Mouse (Mus musculus): Measurements from ENCODE around the gene Shank1. TPM values are rescaled to one million over a fixed set of nuclear protein-coding genes. Genes with fewer than 3 reads are reported as not detected.

Gene Shank1
- total RNA-seq, 1 experiment from 2014 or later = not detected

DNA sequence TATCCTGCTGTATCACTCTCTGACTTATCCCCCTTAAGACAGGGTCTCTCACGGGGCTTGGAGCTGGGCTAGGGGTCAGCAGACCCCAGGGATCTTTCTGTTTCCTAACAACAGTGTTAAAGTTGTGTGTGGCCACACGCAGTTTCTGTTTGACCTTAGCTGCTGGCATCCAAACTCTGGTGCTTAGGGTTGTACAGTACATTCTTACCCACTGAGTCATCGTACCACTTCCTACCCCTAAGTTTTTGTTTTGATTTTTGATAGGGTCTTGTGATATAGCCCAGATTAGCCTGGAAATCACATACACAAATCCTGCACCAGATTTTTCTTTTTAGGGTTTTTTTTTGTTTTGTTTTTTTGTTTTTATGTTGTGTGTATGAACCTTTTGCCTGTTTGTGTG lies 22.3 kb downstream of the Shank1 start:
- ATAC-seq (replicated peaks in 1 of 2; ENCODE audit: insufficient read depth in 1 of 2, low FRiP score in 2 of 2, low TSS enrichment in 1 of 2, low read depth in 1 of 2, poor library complexity in 2 of 2, severe bottlenecking in 2 of 2) = no peak

DNA sequence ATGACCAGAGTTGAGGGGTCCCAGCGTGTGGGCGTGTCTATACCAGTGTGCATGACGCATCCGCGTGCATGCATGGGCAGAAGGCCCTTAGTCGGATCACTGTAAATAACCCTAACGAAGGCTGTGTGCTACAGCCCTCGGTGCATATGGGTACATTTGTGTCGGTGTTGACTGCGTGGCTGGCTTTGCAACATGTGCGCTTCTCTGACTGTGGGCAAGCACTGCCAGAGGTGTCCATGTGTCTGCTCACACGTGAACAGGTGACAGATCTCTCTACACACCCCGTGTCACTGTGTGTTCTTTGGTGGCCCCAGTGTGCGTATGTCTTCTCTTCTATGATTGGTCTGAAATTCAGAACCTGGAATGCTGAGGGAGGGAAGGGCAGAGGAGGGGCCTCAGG lies 24.1 kb downstream of the Shank1 start:
- no peak for ATAC-seq (replicated peaks in 1 of 2; ENCODE audit: insufficient read depth in 1 of 2, low FRiP score in 2 of 2, low TSS enrichment in 1 of 2, low read depth in 1 of 2, poor library complexity in 2 of 2, severe bottlenecking in 2 of 2)

DNA sequence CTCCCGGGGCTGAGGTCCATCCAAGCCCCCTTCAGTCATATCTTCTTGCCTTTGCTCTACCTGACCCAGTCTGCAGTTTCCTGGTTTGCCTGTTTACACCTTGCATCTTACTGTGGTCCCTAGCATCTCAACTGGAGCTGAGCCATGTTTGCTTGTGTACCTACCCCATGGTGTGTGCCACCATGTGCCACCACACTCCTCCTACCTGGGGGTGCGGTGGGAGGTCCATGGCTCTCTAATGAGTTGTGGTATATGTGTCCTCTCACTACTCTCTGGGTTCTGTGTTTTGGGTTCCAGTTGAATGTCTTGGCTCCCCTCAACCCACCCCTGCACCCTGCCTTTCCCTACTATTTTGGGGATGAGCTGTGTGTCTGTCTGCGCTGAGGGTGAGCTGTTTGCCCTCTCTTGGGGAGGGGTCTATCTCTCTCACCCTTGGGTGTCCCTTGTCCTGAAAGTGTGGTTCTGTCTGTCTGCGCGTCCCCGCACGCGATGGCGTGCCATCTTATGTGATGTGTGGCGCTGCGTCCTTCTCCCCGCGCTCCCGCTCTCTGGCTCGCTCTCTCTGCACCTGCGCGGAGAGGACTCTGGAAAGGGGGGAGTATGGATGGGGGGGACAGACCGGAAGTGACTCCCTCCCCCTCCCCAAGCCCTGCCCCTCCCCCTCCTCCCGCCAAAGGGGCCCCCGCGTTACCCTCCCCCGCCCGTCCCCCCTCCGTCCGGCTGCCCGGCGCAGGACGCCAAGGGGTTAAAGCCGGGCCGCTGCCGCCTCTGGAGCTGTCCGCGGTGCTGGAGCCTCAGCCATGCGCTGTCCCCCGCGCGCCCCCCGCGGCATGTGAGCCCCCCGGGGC lies 25.2 kb downstream of the Shank1 start:
- ATAC-seq (replicated peaks in 1 of 2; ENCODE audit: insufficient read depth in 1 of 2, low FRiP score in 2 of 2, low TSS enrichment in 1 of 2, low read depth in 1 of 2, poor library complexity in 2 of 2, severe bottlenecking in 2 of 2) = no peak

DNA sequence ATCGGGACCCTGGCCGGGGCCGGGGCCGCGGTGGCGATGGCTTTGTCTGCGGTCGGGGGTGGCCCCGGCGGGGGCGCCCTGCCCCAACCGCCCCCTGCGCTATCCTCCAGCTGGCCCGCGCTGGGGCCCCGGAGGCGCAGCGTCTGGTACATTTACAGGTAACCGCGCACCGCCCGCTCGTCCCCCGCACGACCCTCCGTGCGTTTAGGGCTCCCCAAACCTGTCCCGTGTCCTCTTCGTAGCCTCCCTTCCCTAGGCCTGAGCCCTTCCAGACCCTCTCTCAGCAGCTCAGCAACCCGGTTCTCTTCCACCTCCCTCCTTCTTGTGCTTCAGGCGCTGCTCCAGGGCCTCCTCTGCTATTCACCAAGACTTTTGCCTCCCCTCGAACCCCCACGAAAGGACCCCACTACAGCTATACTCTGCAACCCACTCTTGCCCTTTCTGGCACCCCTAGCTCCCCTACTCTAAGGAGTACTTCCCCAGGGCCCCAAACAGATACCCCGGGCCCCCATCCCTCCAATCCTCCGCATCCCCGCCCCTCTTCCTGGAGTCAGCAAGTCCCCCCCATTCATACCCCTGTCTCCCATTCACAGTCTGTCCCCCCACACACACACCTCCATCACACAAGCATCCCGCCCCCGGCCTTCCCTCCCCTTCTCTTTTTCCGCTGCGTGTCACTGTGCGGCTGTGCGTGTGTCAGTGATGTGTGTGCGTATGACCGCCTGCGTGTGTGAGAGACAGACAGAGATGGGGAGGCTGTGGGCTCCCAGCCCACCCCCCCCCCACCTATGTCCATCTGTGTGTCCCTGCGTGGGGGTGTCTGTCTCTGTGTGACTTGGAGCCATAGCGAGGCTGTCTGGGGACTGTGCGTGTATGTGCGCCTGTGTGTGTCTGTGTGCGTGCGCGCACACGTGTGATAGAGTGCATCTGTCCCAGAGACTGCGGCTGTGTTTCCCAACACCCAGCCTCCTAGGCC lies 26.3 kb downstream of the Shank1 start:
- ATAC-seq (replicated peaks in 1 of 2; ENCODE audit: insufficient read depth in 1 of 2, low FRiP score in 2 of 2, low TSS enrichment in 1 of 2, low read depth in 1 of 2, poor library complexity in 2 of 2, severe bottlenecking in 2 of 2) = no peak

DNA sequence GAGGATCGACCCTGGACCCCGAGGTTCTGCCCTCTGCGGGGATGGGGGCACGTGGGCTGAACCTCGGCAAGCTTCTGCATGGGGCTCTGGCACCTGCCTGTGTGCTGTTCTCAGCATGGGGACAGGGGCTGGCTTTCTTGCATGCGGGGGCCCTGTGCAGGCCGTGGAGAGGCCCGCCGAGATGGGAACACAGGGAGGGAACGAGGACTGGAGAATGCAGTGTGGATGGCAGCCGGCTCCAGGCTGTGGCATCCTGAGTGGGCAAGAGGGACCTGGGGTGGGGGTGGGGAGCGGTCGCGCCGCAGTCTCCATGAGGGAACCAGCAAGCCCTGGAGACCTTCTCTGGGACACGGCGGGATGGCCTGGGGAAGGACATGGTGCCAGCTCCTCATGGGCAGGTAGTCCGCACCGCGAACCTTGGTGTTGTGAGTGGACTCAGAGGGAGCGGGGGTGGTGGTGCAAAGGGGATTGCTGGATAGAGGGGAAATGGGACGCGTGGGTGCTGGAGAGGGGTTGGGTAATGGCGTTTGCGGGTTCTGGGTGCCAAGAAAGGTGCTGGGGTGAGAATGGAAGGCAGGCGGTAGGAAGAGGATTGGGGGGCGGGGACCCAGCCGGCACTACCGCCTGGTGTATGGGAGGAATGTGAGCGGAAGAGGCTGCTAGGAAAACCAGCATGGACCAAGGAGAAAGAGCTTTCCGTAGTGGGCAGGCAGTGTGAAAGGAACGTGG lies 27.2 kb downstream of the Shank1 start:
- no peak for ATAC-seq (replicated peaks in 1 of 2; ENCODE audit: insufficient read depth in 1 of 2, low FRiP score in 2 of 2, low TSS enrichment in 1 of 2, low read depth in 1 of 2, poor library complexity in 2 of 2, severe bottlenecking in 2 of 2)

DNA sequence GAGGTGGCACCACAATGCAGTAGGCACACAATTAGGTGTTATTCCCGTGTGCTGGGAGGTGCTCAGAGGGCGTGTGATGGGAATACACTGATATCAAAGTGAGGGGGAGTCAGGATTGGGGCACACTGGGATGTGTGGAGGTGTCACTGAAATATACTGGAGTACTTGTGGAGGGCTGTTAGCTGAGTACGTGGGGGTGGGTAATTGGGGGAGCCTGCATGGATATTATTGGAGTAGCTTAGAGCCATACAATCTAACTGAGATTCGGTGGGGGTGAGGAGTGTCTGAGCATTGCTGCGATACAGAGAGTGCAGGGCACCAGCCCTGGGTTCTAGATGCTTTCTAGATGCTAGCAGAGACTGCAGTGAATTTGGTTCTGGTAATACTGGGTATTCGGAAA lies 30.2 kb downstream of the Shank1 start:
- no peak for ATAC-seq (replicated peaks in 1 of 2; ENCODE audit: insufficient read depth in 1 of 2, low FRiP score in 2 of 2, low TSS enrichment in 1 of 2, low read depth in 1 of 2, poor library complexity in 2 of 2, severe bottlenecking in 2 of 2)

DNA sequence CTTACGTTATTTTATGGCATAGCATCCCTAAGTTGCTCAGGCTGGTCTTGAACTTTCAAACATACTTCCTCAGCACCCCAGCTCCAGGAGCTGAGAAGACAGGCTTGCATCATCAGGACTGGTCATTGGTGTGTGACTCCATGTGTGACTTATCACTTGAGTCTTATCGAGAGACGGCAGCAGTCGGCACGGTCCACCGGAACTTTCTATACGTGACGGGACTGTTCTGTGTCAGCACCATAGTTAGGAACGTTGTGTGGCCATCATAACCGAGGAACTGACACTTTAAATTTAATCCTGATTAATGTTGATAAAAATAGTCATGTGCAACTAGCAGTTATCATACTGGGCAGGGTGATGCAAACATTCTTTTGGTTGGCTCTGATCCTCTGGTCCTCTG lies 31.1 kb downstream of the Shank1 start:
- no peak for ATAC-seq (replicated peaks in 1 of 2; ENCODE audit: insufficient read depth in 1 of 2, low FRiP score in 2 of 2, low TSS enrichment in 1 of 2, low read depth in 1 of 2, poor library complexity in 2 of 2, severe bottlenecking in 2 of 2)

DNA sequence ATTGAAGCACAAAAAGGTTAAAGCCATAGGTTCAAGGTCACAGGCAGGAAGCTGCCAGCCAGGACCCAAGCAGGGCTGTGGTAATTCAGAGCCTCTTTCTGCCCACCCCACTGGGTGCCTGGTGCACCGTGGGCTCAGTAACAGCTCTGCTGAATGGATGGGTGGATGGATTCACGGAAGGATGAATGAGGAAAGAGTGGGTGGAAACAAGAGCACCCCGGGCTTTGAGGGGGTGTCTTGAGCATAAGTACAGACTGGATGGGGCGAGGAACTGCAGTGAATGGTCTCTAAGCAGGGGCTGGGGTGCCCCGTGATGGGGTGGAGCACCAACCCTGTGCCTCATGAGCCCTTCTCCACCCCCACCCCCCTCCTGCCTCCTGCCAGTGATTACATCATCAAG lies 31.7 kb downstream of the Shank1 start:
- ATAC-seq (replicated peaks in 1 of 2; ENCODE audit: insufficient read depth in 1 of 2, low FRiP score in 2 of 2, low TSS enrichment in 1 of 2, low read depth in 1 of 2, poor library complexity in 2 of 2, severe bottlenecking in 2 of 2) = no peak

DNA sequence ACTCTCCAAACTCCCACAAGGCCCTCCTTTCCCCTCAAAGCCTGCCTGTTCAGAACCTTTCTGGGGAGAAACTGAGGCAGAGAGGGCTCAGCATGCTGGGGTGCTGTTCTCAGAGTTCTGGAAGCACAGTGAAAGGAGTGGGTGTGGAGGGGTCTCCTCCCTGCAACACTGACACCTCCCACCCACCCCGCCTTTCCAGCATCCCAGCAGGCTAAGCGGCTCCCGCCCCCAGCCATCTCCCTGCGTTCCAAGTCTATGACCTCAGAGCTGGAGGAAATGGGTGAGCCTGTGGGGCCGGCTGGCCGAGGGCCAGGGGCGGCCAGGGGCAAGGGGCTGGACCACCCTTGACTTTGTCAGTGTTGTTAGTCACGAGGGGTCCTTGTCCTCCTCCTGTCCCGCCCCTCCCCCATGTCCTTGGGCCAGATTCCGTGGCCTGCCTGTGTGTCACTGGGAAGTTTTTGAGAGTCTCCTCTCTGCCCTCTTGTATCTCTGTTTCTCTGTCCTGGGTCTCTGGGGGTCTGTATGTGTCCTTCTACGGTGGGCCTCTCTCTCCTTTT lies 33.5 kb downstream of the Shank1 start:
- ATAC-seq (replicated peaks in 1 of 2; ENCODE audit: insufficient read depth in 1 of 2, low FRiP score in 2 of 2, low TSS enrichment in 1 of 2, low read depth in 1 of 2, poor library complexity in 2 of 2, severe bottlenecking in 2 of 2) = no peak

DNA sequence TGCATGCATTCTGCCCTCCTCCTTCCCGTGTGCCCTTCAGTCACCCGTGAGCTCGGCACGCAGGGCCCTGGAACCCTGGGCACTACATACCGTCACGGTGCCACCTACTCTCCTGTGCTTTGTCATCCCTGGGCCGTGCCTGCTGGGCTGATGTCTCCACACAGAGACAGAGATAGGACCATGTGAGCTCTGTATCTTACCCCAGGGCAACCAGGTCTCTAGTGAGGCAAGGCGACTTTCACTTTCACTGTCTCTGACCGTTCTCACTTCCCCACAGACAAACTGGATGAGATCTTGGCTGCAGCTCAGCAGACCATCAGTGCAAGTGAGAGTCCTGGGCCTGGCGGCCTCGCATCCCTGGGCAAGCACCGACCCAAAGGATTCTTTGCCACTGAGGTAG lies 34.6 kb downstream of the Shank1 start:
- ATAC-seq (replicated peaks in 1 of 2; ENCODE audit: insufficient read depth in 1 of 2, low FRiP score in 2 of 2, low TSS enrichment in 1 of 2, low read depth in 1 of 2, poor library complexity in 2 of 2, severe bottlenecking in 2 of 2) = peak; percentile 53 to 66

DNA sequence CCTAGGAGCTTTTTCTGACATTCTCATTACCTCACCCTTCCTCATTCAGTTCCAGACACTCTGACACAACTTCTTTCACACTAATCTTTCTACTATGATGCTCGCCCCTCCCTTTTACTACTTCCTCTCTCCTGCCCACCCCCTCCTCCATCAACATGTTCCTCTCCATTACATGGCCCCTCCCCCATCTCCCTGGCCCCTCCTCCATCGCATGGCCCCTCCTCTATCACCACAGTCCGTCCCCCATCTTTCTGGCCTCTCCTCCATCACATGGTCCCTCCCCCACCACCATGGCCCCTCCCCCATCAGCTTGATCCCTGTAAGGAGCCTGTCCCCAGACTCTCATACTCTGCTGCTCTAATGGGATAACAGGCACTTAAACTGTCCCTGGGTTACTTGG lies 39.0 kb downstream of the Shank1 start:
- no peak for ATAC-seq (replicated peaks in 1 of 2; ENCODE audit: insufficient read depth in 1 of 2, low FRiP score in 2 of 2, low TSS enrichment in 1 of 2, low read depth in 1 of 2, poor library complexity in 2 of 2, severe bottlenecking in 2 of 2)

DNA sequence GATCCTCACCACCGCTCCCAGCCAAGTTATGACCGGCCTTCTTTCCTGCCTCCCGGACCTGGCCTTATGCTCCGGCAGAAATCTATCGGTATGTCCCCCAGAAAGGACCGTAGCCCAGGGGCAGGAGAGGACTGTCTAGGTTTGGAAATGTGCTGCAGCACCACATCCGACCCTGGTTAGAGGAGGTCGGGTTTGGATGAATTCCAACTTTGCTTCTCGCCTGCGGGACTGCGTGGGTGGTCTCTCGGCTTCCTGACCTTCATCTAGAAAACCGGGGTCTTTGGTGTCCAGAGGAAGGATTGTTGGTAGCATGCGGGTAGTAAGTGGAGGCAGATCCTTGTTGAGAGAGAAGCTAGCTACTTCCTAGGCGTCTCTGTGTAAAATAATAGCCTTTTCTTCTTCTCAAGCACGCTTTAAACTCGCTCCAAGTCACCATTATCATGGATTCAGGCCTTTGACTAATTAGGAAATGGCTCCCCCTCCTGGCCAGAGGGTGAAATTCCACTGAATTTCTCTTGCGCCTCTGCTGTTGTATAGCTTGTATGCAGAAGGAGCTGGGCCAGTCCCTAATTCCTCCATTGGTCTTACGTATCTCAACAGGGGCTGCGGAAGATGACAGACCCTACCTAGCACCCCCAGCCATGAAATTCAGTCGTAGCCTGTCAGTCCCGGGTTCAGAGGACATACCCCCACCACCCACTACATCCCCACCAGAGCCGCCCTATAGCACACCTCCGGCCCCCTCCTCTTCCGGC lies 41.1 kb downstream of the Shank1 start:
- peak; percentile 75 to 77 for ATAC-seq (replicated peaks in 1 of 2; ENCODE audit: insufficient read depth in 1 of 2, low FRiP score in 2 of 2, low TSS enrichment in 1 of 2, low read depth in 1 of 2, poor library complexity in 2 of 2, severe bottlenecking in 2 of 2)

DNA sequence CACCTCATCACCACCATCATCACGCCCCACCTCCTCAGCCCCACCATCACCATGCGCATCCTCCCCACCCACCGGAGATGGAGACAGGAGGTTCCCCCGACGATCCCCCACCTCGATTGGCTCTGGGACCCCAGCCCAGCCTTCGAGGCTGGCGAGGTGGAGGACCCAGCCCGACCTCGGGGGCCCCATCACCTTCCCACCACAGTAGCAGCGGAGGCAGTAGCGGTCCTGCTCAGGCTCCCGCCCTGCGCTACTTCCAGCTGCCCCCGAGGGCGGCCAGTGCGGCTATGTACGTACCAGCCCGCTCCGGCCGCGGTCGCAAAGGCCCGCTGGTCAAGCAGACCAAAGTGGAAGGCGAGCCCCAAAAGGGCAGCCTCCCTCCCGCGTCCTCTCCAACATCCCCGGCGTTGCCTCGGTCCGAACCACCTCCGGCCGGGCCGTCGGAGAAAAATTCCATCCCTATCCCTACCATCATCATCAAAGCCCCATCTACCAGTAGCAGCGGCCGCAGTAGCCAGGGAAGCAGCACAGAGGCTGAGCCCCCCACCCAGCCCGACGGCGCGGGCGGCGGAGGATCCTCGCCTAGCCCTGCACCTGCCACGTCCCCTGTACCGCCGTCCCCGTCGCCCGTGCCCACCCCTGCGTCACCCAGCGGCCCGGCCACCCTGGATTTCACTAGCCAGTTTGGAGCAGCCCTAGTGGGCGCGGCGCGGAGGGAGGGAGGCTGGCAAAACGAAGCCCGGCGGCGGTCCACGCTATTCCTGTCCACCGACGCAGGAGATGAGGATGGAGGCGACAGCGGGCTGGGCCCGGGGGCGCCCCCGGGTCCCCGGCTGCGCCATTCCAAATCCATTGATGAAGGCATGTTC lies 42.1 kb downstream of the Shank1 start:
- ATAC-seq (replicated peaks in 1 of 2; ENCODE audit: insufficient read depth in 1 of 2, low FRiP score in 2 of 2, low TSS enrichment in 1 of 2, low read depth in 1 of 2, poor library complexity in 2 of 2, severe bottlenecking in 2 of 2) = no peak

DNA sequence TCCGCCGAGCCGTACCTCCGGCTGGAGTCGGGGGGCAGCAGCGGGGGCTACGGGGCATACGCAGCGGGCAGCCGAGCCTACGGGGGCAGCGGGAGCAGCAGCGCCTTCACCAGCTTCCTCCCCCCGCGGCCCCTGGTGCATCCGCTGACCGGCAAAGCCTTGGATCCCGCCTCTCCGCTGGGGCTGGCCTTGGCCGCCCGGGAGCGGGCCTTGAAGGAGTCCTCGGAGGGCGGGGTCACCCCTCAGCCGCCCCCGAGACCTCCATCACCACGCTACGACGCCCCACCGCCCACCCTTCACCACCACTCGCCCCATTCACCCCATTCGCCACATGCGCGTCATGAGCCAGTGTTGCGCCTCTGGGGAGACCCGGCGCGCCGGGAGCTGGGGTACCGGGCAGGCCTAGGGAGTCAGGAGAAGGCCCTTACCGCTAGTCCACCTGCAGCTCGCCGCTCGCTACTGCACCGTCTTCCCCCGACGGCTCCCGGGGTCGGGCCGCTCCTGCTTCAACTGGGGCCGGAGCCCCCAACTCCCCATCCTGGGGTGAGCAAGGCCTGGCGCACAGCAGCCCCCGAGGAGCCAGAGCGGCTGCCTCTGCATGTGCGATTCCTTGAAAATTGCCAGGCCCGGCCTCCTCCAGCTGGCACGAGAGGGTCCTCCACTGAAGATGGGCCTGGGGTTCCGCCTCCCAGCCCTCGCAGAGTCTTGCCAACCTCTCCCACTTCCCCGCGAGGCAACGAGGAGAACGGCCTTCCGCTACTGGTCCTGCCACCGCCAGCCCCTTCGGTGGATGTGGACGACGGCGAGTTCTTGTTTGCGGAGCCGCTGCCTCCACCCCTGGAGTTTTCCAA lies 42.9 kb downstream of the Shank1 start:
- no peak for ATAC-seq (replicated peaks in 1 of 2; ENCODE audit: insufficient read depth in 1 of 2, low FRiP score in 2 of 2, low TSS enrichment in 1 of 2, low read depth in 1 of 2, poor library complexity in 2 of 2, severe bottlenecking in 2 of 2)

DNA sequence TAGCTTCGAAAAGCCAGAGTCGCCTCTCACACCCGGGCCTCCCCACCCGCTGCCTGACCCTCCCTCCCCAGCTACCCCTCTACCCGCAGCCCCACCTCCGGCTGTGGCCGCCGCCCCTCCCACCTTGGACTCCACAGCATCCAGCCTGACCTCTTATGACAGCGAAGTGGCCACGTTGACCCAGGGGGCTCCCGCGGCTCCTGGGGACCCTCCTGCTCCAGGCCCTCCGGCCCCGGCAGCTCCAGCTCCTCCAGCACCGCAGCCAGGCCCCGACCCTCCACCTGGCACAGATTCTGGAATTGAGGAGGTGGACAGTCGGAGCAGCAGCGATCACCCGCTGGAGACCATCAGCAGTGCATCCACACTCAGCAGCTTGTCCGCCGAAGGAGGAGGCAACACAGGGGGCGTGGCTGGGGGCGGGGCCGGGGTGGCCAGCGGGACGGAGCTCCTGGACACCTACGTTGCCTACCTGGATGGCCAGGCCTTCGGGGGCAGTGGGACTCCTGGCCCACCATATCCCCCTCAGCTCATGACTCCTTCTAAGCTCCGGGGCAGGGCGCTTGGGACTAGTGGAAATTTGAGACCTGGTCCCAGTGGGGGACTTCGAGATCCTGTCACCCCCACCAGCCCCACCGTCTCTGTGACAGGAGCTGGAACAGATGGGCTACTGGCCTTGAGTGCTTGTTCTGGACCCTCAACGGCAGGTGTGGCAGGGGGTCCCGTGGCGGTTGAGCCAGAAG lies 43.7 kb downstream of the Shank1 start:
- no peak for ATAC-seq (replicated peaks in 1 of 2; ENCODE audit: insufficient read depth in 1 of 2, low FRiP score in 2 of 2, low TSS enrichment in 1 of 2, low read depth in 1 of 2, poor library complexity in 2 of 2, severe bottlenecking in 2 of 2)
